Mouse (Mus musculus) forebrain, embryonic 15.5 days (tissue): ENCODE measurements around the gene Pemt. TPM values are rescaled to one million over a fixed set of nuclear protein-coding genes. Genes with fewer than 3 reads are reported as not detected.
"Not testable (repeated sequence)": the region's sequence is repeated elsewhere in the genome, so short reads cannot be mapped to it uniquely, and the experiment has no call there.

Experiments
- ATAC-seq: fragments of 200-750 bp; cut with Nextera tagmentation; replicated peaks from 2 replicates; pipeline ENCODE4 v1.8.0; 2017; ENCODE audit warnings: mild to moderate bottlenecking, moderate TSS enrichment, moderate library complexity
- H3K27ac ChIP-seq: fragments of 300-500 bp; sonication (generic); replicated peaks from 2 replicates; pipeline ENCODE4 v1.5.1; 2015; ENCODE audit warnings: mild to moderate bottlenecking, inconsistent platforms
- H3K27me3 ChIP-seq: fragments of 300-500 bp; sonication (generic); 2 replicates; pipeline ENCODE4 v1.6.1; 2015; ENCODE audit warnings: inconsistent platforms
- H3K36me3 ChIP-seq: fragments of 300-500 bp; sonication (generic); 2 replicates; pipeline ENCODE4 v1.6.1; 2015; ENCODE audit warnings: mild to moderate bottlenecking, inconsistent platforms
- H3K4me1 ChIP-seq: fragments of 300-500 bp; sonication (generic); 2 replicates; pipeline ENCODE4 v1.6.1; 2015; ENCODE audit warnings: inconsistent platforms
- H3K4me2 ChIP-seq: fragments of 300-500 bp; sonication (generic); replicated peaks from 2 replicates; pipeline ENCODE4 v1.6.1; 2015; ENCODE audit warnings: mild to moderate bottlenecking, inconsistent platforms
- H3K4me3 ChIP-seq: fragments of 300-500 bp; sonication (generic); 2 replicates; pipeline ENCODE4 v1.5.1; 2015; ENCODE audit warnings: mild to moderate bottlenecking, inconsistent platforms
- H3K9ac ChIP-seq: fragments of 300-500 bp; sonication (generic); replicated peaks from 2 replicates; pipeline ENCODE4 v1.6.1; 2015; ENCODE audit warnings: mild to moderate bottlenecking, inconsistent platforms
- H3K9me3 ChIP-seq: fragments of 300-500 bp; sonication (generic); 2 replicates; pipeline ENCODE4 v1.6.1; 2016; ENCODE audit warnings: inconsistent platforms
- WGBS: fragments of 180-500 bp; shearing (Covaris S2); methylation state at CpG from one replicate; pipeline ENCODE4 v1.1.7; 2015; ENCODE audit warnings: mixed read lengths; 5-methylcytosine and 5-hydroxymethylcytosine counted together
- polyA plus RNA-seq: library from polyadenylated mRNA; unstranded; fragments of >200 nt; fragmentation: Nextera tagmentation; extraction: Ambion mirVana; gene quantifications from 2 replicates; pipeline ENCODE4 v1.2.1, GENCODE M21; 2015

Pemt gene
- polyA plus RNA-seq, 1 experiment from 2014 or later: 5.5 TPM

GRCm38 (mm10) chr11:59961338-59961875 lies 84.9 kb downstream of the Pemt start:
- H3K9me3 ChIP-seq: no peaks in the 10 kb centered on the region
- no peak overlapping the region for H3K4me2 ChIP-seq
- H3K27me3 ChIP-seq: peaks cover 23% of the 10 kb centered on the region; the same call in 1 of the 2 replicates
- ATAC-seq: no peak
- H3K4me3 ChIP-seq: no peak overlapping the region
- 85% methylated on average over 9 of the region's 9 CpGs for WGBS
- no peak overlapping the region for H3K9ac ChIP-seq
- peaks cover 23% of the 10 kb centered on the region for H3K4me1 ChIP-seq
- H3K36me3 ChIP-seq: peaks cover 9% of the 10 kb centered on the region; the same call in 1 of the 2 replicates
- H3K27ac ChIP-seq: no peak overlapping the region

GRCm38 (mm10) chr11:59960476-59961337 lies 85.6 kb downstream of the Pemt start:
- no peak for ATAC-seq
- H3K4me2 ChIP-seq: no peak overlapping the region

GRCm38 (mm10) chr11:59959453-59959852 lies 86.8 kb downstream of the Pemt start:
- no peak for ATAC-seq
- Histone ChIP-seq H3K27ac (no peak overlapping the region), H3K4me1 (peaks cover 13% of the 10 kb centered on the region), H3K9me3 (no peaks in the 10 kb centered on the region), H3K27me3 (peaks cover 18% of the 10 kb centered on the region; the same call in 1 of the 2 replicates), H3K4me3 (no peak overlapping the region), H3K36me3 (peaks cover 9% of the 10 kb centered on the region; the same call in 1 of the 2 replicates), H3K4me2 (no peak overlapping the region), H3K9ac (no peak overlapping the region)
- WGBS: 81% methylated on average over 4 of the region's 4 CpGs

More at GRCm38 (mm10) chr11:59960476-59961337, 85.6 kb downstream of the Pemt start:
- 92% methylated on average over 20 of the region's 20 CpGs for WGBS
- H3K4me1 ChIP-seq: peaks cover 23% of the 10 kb centered on the region
- H3K9ac ChIP-seq: no peak overlapping the region
- no peak overlapping the region for H3K4me3 ChIP-seq
- H3K27ac ChIP-seq: no peak overlapping the region
- H3K27me3 ChIP-seq: peaks cover 23% of the 10 kb centered on the region; the same call in 1 of the 2 replicates
- peaks cover 9% of the 10 kb centered on the region; the same call in 1 of the 2 replicates for H3K36me3 ChIP-seq
- no peaks in the 10 kb centered on the region for H3K9me3 ChIP-seq

- Histone ChIP-seq H3K27ac (no peak overlapping the region), H3K4me3 (no peak overlapping the region), H3K9ac (no peak overlapping the region), H3K4me1 (no peaks in the 10 kb centered on the region), H3K36me3 (0 out of 2 replicates have a peak, but pooled peaks cover 5% of the 10 kb centered on the region), H3K4me2 (no peak overlapping the region), H3K27me3 (no peaks in the 10 kb centered on the region), H3K9me3 (no peaks in the 10 kb centered on the region)
- WGBS: 83% methylated on average over 6 of the region's 6 CpGs
- no peak for ATAC-seq
Measured at GRCm38 (mm10) chr11:59956749-59957148, 89.5 kb downstream of the Pemt start.

GRCm38 (mm10) chr11:59952892-59953291 lies 93.4 kb downstream of the Pemt start:
- Histone ChIP-seq H3K4me1 (peaks cover 14% of the 10 kb centered on the region), H3K27ac (no peak overlapping the region), H3K9ac (no peak overlapping the region), H3K27me3 (no peaks in the 10 kb centered on the region), H3K4me3 (no peak overlapping the region), H3K36me3 (no peaks in the 10 kb centered on the region), H3K9me3 (no peaks in the 10 kb centered on the region), H3K4me2 (no peak overlapping the region)
- ATAC-seq: no peak
- WGBS: 83% methylated on average over 14 of the region's 14 CpGs

- Histone ChIP-seq H3K9ac (peak overlapping the region; percentile 97), H3K36me3 (no peaks in the 10 kb centered on the region), H3K4me3 (peak overlapping the region; percentile 90), H3K4me1 (peaks cover 21% of the 10 kb centered on the region), H3K9me3 (no peaks in the 10 kb centered on the region), H3K27ac (peak overlapping the region; percentile 81), H3K4me2 (peak overlapping the region; percentile 73), H3K27me3 (no peaks in the 10 kb centered on the region)
- WGBS: 3% methylated on average over 16 of the region's 16 CpGs
- peak; percentile 54 for ATAC-seq
Measured at GRCm38 (mm10) chr11:59948401-59948767, 97.9 kb downstream of the Pemt start.

GRCm38 (mm10) chr11:59947752-59948400 lies 98.4 kb downstream of the Pemt start, which contains the start of gene Med9:
Gene Med9, plus strand, starts transcription at chr11:59948206.
- peak within 1 kb of the TSS; percentile 73 for H3K4me2 ChIP-seq
- H3K4me3 ChIP-seq: peak within 1 kb of the TSS; percentile 90
- H3K27ac ChIP-seq: peak within 1 kb of the TSS; percentile 81
- WGBS: under 1% methylated on average over 43 of the region's 43 CpGs
- peaks cover 21% of the 10 kb centered on the region for H3K4me1 ChIP-seq
- H3K36me3 ChIP-seq: no peaks in the 10 kb centered on the region
- H3K9ac ChIP-seq: peak within 1 kb of the TSS; percentile 97
- H3K9me3 ChIP-seq: no peaks in the 10 kb centered on the region
- no peaks in the 10 kb centered on the region for H3K27me3 ChIP-seq
- peak; percentile 98 for ATAC-seq

- H3K36me3 ChIP-seq, H3K4me3 ChIP-seq, H3K4me2 ChIP-seq, H3K9ac ChIP-seq, H3K27me3 ChIP-seq, ATAC-seq, H3K27ac ChIP-seq, H3K9me3 ChIP-seq: not testable (repeated sequence)
- 89% methylated on average over 10 of the region's 10 CpGs for WGBS
- H3K4me1 ChIP-seq: peaks cover 19% of the 10 kb centered on the region
Measured at GRCm38 (mm10) chr11:59944855-59945254, 101.4 kb downstream of the Pemt start.

- 16% methylated on average over 3 of the region's 3 CpGs for WGBS
- no peak overlapping the region for H3K4me2 ChIP-seq
Measured at GRCm38 (mm10) chr11:59941391-59941790, 104.9 kb downstream of the Pemt start.

GRCm38 (mm10) chr11:59940645-59941044 lies 105.6 kb downstream of the Pemt start:
- no peak overlapping the region for H3K4me2 ChIP-seq
- H3K4me1 ChIP-seq: no peaks in the 10 kb centered on the region
- no peaks in the 10 kb centered on the region for H3K27me3 ChIP-seq
- 65% methylated on average over 3 of the region's 3 CpGs for WGBS
- H3K36me3 ChIP-seq: no peaks in the 10 kb centered on the region
- no peak overlapping the region for H3K9ac ChIP-seq
- no peak for ATAC-seq
- H3K4me3 ChIP-seq: no peak overlapping the region
- no peak overlapping the region for H3K27ac ChIP-seq
- no peaks in the 10 kb centered on the region for H3K9me3 ChIP-seq

More at GRCm38 (mm10) chr11:59941391-59941790, 104.9 kb downstream of the Pemt start:
- no peak overlapping the region for H3K9ac ChIP-seq
- H3K27ac ChIP-seq: no peak overlapping the region
- H3K36me3 ChIP-seq: no peaks in the 10 kb centered on the region
- H3K4me3 ChIP-seq: no peak overlapping the region
- no peaks in the 10 kb centered on the region for H3K27me3 ChIP-seq
- no peaks in the 10 kb centered on the region for H3K4me1 ChIP-seq
- ATAC-seq: no peak
- H3K9me3 ChIP-seq: no peaks in the 10 kb centered on the region

GRCm38 (mm10) chr11:59939821-59940220 lies 106.5 kb downstream of the Pemt start:
- 82% methylated on average over 1 of the region's 1 CpGs for WGBS
- H3K27ac ChIP-seq: no peak overlapping the region
- ATAC-seq: no peak
- no peak overlapping the region for H3K4me3 ChIP-seq
- no peak overlapping the region for H3K4me2 ChIP-seq
- H3K4me1 ChIP-seq: no peaks in the 10 kb centered on the region
- no peaks in the 10 kb centered on the region for H3K27me3 ChIP-seq
- H3K36me3 ChIP-seq: no peaks in the 10 kb centered on the region
- no peaks in the 10 kb centered on the region for H3K9me3 ChIP-seq
- no peak overlapping the region for H3K9ac ChIP-seq

GRCm38 (mm10) chr11:59937615-59938014 lies 108.7 kb downstream of the Pemt start:
- H3K4me1 ChIP-seq: no peaks in the 10 kb centered on the region
- no peak overlapping the region for H3K9ac ChIP-seq
- H3K4me3 ChIP-seq: no peak overlapping the region
- H3K4me2 ChIP-seq: no peak overlapping the region
- H3K9me3 ChIP-seq: no peaks in the 10 kb centered on the region
- H3K36me3 ChIP-seq: no peaks in the 10 kb centered on the region
- no peak for ATAC-seq
- H3K27me3 ChIP-seq: no peaks in the 10 kb centered on the region
- no peak overlapping the region for H3K27ac ChIP-seq
- WGBS: 47% methylated on average over 2 of the region's 2 CpGs
